Mouse (Mus musculus): ENCODE measurements around the gene Trp53bp1. TPM values are rescaled to one million over a fixed set of nuclear protein-coding genes. Genes with fewer than 3 reads are reported as not detected.

Gene Trp53bp1
- polyA plus RNA-seq, 1 experiment from 2014 or later: 104 TPM

Other genes with a start within 250 kb of the Trp53bp1 start
- gene Epb42, start 234.3 kb downstream of the Trp53bp1 start, polyA plus RNA-seq (2014; fragmentation: Nextera tagmentation; extraction: Ambion mirVana): 3.0 and 4.8 TPM in 2 replicates
- not detected in 2 replicates for gene Tgm5, start 185.6 kb downstream of the Trp53bp1 start, polyA plus RNA-seq (2014; fragmentation: Nextera tagmentation; extraction: Ambion mirVana)
- gene Tgm7, start 161.6 kb downstream of the Trp53bp1 start, polyA plus RNA-seq (2014; fragmentation: Nextera tagmentation; extraction: Ambion mirVana): not detected in 2 replicates
- 23.0 and 24.6 TPM in 2 replicates for gene Adal, start 131.0 kb downstream of the Trp53bp1 start, polyA plus RNA-seq (2014; fragmentation: Nextera tagmentation; extraction: Ambion mirVana)
- gene Lcmt2, start 130.8 kb downstream of the Trp53bp1 start, polyA plus RNA-seq (2014; fragmentation: Nextera tagmentation; extraction: Ambion mirVana): 19.6 and 22.6 TPM in 2 replicates
- gene Tubgcp4, start 100.8 kb downstream of the Trp53bp1 start, polyA plus RNA-seq (2014; fragmentation: Nextera tagmentation; extraction: Ambion mirVana): 67.2 and 72.9 TPM in 2 replicates
- 11.7 and 12.6 TPM in 2 replicates for gene Zscan29, start 100.3 kb downstream of the Trp53bp1 start, polyA plus RNA-seq (2014; fragmentation: Nextera tagmentation; extraction: Ambion mirVana)
- gene Map1a, start 18.2 kb upstream of the Trp53bp1 start, polyA plus RNA-seq (2014; fragmentation: Nextera tagmentation; extraction: Ambion mirVana): 2.9 and 3.6 TPM in 2 replicates
- gene Ppip5k1, start 84.0 kb upstream of the Trp53bp1 start, polyA plus RNA-seq (2014; fragmentation: Nextera tagmentation; extraction: Ambion mirVana): 8.5 and 8.6 TPM in 2 replicates
- 2.0 and 2.1 TPM in 2 replicates for gene Ckmt1, start 86.3 kb upstream of the Trp53bp1 start, polyA plus RNA-seq (2014; fragmentation: Nextera tagmentation; extraction: Ambion mirVana)
- gene Strc, start 115.8 kb upstream of the Trp53bp1 start, polyA plus RNA-seq (2014; fragmentation: Nextera tagmentation; extraction: Ambion mirVana): not detected in 2 replicates
- 540 and 632 TPM in 2 replicates for gene Pdia3, start 142.4 kb upstream of the Trp53bp1 start, polyA plus RNA-seq (2014; fragmentation: Nextera tagmentation; extraction: Ambion mirVana)
- 1.7 and 2.0 TPM in 2 replicates for gene Catsper2, start 142.4 kb upstream of the Trp53bp1 start, polyA plus RNA-seq (2014; fragmentation: Nextera tagmentation; extraction: Ambion mirVana)
- gene Ell3, start 172.9 kb upstream of the Trp53bp1 start, polyA plus RNA-seq (2014; fragmentation: Nextera tagmentation; extraction: Ambion mirVana): 9.6 and 9.7 TPM in 2 replicates
- 538 and 540 TPM in 2 replicates for gene Serf2, start 177.8 kb upstream of the Trp53bp1 start, polyA plus RNA-seq (2014; fragmentation: Nextera tagmentation; extraction: Ambion mirVana)
- gene Hypk, start 181.9 kb upstream of the Trp53bp1 start, polyA plus RNA-seq (2014; fragmentation: Nextera tagmentation; extraction: Ambion mirVana): 122 and 124 TPM in 2 replicates
- 0.12 and 0.37 TPM in 2 replicates for gene Serinc4, start 185.4 kb upstream of the Trp53bp1 start, polyA plus RNA-seq (2014; fragmentation: Nextera tagmentation; extraction: Ambion mirVana)
- gene Mfap1b, start 202.7 kb upstream of the Trp53bp1 start, polyA plus RNA-seq (2014; fragmentation: Nextera tagmentation; extraction: Ambion mirVana): 66.2 and 67.3 TPM in 2 replicates
- gene Mfap1a, start 235.3 kb upstream of the Trp53bp1 start, polyA plus RNA-seq (2014; fragmentation: Nextera tagmentation; extraction: Ambion mirVana): 33.7 and 37.2 TPM in 2 replicates
- gene Wdr76, start 235.3 kb upstream of the Trp53bp1 start, polyA plus RNA-seq (2014; fragmentation: Nextera tagmentation; extraction: Ambion mirVana): 10.0 and 10.4 TPM in 2 replicates